Mouse (Mus musculus): ENCODE results near the gene Qars. TPM values are rescaled to one million over a fixed set of nuclear protein-coding genes. Genes with fewer than 3 reads are reported as not detected.
A peak's percentile ranks its signal among the peaks of the same experiment; 100 is the strongest.

Gene Qars
- polyA plus RNA-seq, 1 experiment = 181 TPM

DNA sequence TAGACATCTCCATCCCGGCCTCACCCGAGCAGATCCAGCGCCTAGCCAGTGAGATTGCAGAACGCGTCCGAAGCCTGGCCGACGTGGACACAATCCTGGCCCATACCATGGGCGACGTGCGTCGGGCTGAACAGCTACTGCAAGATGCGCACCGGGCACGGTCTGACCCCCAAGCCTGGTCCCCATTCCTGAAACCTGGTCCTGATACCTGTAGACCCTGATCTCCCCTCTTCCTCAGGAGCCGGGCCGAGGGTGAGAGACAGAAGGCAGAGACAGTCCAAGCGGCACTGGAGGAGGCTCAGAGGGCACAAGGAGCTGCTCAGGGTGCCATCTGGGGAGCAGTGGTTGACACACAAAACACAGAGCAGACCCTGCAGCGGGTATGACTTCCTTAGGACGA, 18.3 kb upstream of the Qars start:
- DNase-seq (ENCODE audit: low read depth) = no peak
- TF ChIP-seq CTCF (IDR thresholded peaks at IDR 0.05; ENCODE audit: borderline replicate concordance, extremely low read depth, insufficient read depth, insufficient read length) (no peak), POLR2A (IDR thresholded peaks at IDR 0.05; ENCODE audit: borderline replicate concordance, extremely low read depth, insufficient read depth, insufficient read length, poor library complexity, severe bottlenecking) (no peak)

GRCm38 (mm10) chr9:108489702-108490558, 17.6 kb upstream of the Qars start:
- DNase-seq (ENCODE audit: low read depth) = no peak
- TF ChIP-seq CTCF (IDR thresholded peaks at IDR 0.05; ENCODE audit: borderline replicate concordance, extremely low read depth, insufficient read depth, insufficient read length) (no peak), POLR2A (IDR thresholded peaks at IDR 0.05; ENCODE audit: borderline replicate concordance, extremely low read depth, insufficient read depth, insufficient read length, poor library complexity, severe bottlenecking) (no peak)

DNA sequence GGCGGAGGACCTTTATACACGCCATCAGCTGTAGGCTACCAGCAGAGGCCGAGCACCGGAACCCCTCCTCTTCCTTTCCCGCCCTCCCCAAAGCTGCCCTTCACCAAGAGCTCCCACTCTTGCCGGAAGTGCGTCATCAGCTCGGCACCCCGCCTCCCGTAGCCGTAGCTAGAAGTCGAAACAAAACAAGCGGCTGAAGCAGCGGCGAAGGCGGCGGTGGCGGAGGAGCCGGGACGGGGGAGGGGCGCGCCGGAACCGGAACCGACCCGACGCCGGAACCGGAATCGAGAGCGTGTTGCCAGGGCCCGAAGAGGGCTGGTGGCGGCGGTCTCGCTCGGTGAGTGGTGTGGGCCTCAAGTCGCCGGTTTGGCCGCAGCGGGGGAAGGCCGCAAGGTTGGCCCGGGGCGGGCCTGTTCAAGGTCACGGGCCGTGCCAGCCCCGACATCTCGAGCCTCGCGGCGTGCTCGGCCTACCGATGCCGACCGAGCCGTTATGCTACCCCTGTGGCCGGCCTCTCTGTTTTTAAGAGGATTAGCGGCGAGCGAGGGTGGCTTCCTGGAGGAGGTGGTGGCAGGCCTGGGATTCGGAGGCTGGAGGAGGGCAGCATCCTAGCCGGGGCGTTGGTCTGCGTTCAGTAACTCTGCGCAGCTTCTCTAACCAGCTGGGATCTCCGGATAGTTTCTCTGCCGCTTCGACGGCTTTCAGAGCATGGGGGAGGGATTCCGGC, 16.8 kb upstream of the Qars start, which contains the start of gene Usp19:
TSS of gene Usp19 (plus strand) at position 44 of the 727 bp plus-strand sequence.
- DNase-seq (ENCODE audit: low read depth) = peak; percentile 99
- TF ChIP-seq CTCF (IDR thresholded peaks at IDR 0.05; ENCODE audit: borderline replicate concordance, extremely low read depth, insufficient read depth, insufficient read length) (no peak), POLR2A (IDR thresholded peaks at IDR 0.05; ENCODE audit: borderline replicate concordance, extremely low read depth, insufficient read depth, insufficient read length, poor library complexity, severe bottlenecking) (peak; percentile 47)

DNA sequence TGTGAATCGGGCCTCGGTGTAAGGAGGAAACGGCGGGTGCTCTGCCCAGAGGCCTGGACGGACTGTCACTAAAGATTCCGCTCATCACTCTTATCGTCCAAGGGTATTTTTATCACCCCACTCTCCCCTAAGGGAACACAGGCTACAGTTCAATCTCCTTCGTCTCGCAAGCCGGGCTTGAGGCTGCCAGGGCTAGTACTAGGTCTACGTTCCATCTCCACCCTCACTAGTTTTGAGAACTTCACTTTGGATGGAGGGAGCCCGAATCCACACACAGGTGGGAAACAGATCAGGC, 16.3 kb upstream of the Qars start:
- no peak for TF ChIP-seq POLR2A (IDR thresholded peaks at IDR 0.05; ENCODE audit: borderline replicate concordance, extremely low read depth, insufficient read depth, insufficient read length, poor library complexity, severe bottlenecking)
- no peak for TF ChIP-seq CTCF (IDR thresholded peaks at IDR 0.05; ENCODE audit: borderline replicate concordance, extremely low read depth, insufficient read depth, insufficient read length)
- DNase-seq (ENCODE audit: low read depth) = no peak

GRCm38 (mm10) chr9:108492043-108492750, 15.3 kb upstream of the Qars start:
- TF ChIP-seq CTCF (IDR thresholded peaks at IDR 0.05; ENCODE audit: borderline replicate concordance, extremely low read depth, insufficient read depth, insufficient read length) = no peak
- TF ChIP-seq POLR2A (IDR thresholded peaks at IDR 0.05; ENCODE audit: borderline replicate concordance, extremely low read depth, insufficient read depth, insufficient read length, poor library complexity, severe bottlenecking) = no peak
- DNase-seq (ENCODE audit: low read depth) = no peak

GRCm38 (mm10) chr9:108493246-108493645, 14.3 kb upstream of the Qars start:
- no peak for DNase-seq (ENCODE audit: low read depth)
- TF ChIP-seq POLR2A (IDR thresholded peaks at IDR 0.05; ENCODE audit: borderline replicate concordance, extremely low read depth, insufficient read depth, insufficient read length, poor library complexity, severe bottlenecking) = no peak
- no peak for TF ChIP-seq CTCF (IDR thresholded peaks at IDR 0.05; ENCODE audit: borderline replicate concordance, extremely low read depth, insufficient read depth, insufficient read length)

DNA sequence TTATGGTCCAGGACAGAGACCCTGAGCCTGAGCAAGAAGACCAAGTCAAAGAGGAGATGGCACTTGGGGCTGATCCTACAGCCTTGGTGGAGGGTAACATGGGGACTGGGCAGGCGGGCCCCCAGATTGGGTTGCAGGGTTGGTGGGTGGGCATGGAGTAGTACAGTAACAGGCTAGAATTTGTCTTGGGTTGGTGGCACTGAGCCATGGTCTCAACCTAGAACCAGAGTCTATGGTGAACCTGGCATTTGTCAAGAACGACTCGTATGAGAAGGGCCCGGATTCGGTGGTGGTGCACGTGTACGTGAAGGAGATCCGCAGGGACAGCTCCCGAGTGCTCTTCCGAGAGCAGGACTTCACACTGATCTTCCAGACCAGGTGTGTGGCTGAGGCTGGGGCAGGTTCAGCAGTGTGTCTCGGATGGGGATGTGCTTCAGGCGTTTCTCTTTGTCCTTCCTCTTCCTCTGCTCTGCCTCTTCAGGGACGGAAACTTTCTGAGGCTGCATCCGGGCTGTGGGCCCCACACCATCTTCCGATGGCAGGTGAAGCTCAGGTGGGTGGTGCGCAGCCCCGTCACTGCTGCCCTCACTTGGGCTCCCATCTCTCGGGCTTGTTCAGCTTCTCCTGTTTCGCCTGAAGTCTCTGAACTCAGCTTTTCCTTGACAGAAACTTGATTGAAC, 13.2 kb upstream of the Qars start:
- no peak for TF ChIP-seq POLR2A (IDR thresholded peaks at IDR 0.05; ENCODE audit: borderline replicate concordance, extremely low read depth, insufficient read depth, insufficient read length, poor library complexity, severe bottlenecking)
- no peak for TF ChIP-seq CTCF (IDR thresholded peaks at IDR 0.05; ENCODE audit: borderline replicate concordance, extremely low read depth, insufficient read depth, insufficient read length)
- DNase-seq (ENCODE audit: low read depth) = no peak

DNA sequence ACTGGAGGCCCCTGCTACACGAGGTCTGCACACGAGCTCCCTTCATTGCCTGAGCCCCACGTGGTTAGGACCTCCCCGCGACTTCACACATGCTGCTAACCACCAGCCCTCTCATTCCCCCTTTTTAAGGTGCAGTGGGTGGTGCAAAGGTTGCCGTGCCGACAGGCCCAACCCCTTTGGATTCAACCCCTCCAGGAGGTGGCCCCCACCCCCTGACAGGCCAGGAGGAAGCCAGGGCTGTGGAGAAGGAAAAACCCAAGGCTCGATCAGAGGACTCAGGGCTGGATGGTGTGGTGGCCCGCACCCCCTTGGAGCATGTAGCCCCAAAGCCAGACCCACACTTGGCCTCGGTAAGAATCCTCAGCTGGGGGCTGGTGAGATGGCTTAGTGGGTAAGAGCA, 12.6 kb upstream of the Qars start:
- no peak for DNase-seq (ENCODE audit: low read depth)
- TF ChIP-seq CTCF (IDR thresholded peaks at IDR 0.05; ENCODE audit: borderline replicate concordance, extremely low read depth, insufficient read depth, insufficient read length) (no peak), POLR2A (IDR thresholded peaks at IDR 0.05; ENCODE audit: borderline replicate concordance, extremely low read depth, insufficient read depth, insufficient read length, poor library complexity, severe bottlenecking) (no peak)

DNA sequence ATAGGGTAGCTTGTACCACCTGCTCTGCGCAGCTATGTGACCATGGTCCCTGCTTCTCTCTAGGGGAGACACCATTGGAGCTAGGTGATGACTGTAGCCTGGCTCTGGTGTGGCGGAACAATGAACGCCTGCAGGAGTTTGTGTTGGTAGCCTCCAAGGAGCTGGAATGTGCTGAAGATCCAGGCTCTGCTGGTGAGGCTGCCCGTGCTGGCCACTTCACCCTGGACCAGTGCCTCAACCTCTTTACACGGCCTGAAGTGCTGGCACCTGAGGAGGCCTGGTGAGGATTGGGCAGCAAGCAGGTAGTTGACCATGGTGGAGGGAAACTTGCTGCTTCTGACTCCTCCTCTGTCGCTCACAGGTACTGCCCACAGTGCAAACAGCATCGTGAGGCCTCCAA, 8.3 kb upstream of the Qars start:
- TF ChIP-seq CTCF (IDR thresholded peaks at IDR 0.05; ENCODE audit: borderline replicate concordance, extremely low read depth, insufficient read depth, insufficient read length) (no peak), POLR2A (IDR thresholded peaks at IDR 0.05; ENCODE audit: borderline replicate concordance, extremely low read depth, insufficient read depth, insufficient read length, poor library complexity, severe bottlenecking) (no peak)
- DNase-seq (ENCODE audit: low read depth) = no peak

- no peak for DNase-seq (ENCODE audit: low read depth)
- TF ChIP-seq POLR2A (IDR thresholded peaks at IDR 0.05; ENCODE audit: borderline replicate concordance, extremely low read depth, insufficient read depth, insufficient read length, poor library complexity, severe bottlenecking) = no peak
- TF ChIP-seq CTCF (IDR thresholded peaks at IDR 0.05; ENCODE audit: borderline replicate concordance, extremely low read depth, insufficient read depth, insufficient read length) = no peak
These were observed 7.6 kb upstream of the Qars start for GRCm38 (mm10) chr9:108499943-108500342.

GRCm38 (mm10) chr9:108506901-108507300, 605 bp upstream of the Qars start:
- no peak for DNase-seq (ENCODE audit: low read depth)

More at GRCm38 (mm10) chr9:108506901-108507300, 605 bp upstream of the Qars start:
- TF ChIP-seq POLR2A (IDR thresholded peaks at IDR 0.05; ENCODE audit: borderline replicate concordance, extremely low read depth, insufficient read depth, insufficient read length, poor library complexity, severe bottlenecking) (no peak), CTCF (IDR thresholded peaks at IDR 0.05; ENCODE audit: borderline replicate concordance, extremely low read depth, insufficient read depth, insufficient read length) (no peak)

Measured in brain, embryonic 14.5 days (tissue).